Mouse (Mus musculus): ENCODE results near the gene Rras2. TPM values are rescaled to one million over a fixed set of nuclear protein-coding genes. Genes with fewer than 3 reads are reported as not detected.

The Rras2 gene
- total RNA-seq, 4 experiments from 2014 or later = 42.5 to 68.2 (median 55.1) TPM

DNA sequence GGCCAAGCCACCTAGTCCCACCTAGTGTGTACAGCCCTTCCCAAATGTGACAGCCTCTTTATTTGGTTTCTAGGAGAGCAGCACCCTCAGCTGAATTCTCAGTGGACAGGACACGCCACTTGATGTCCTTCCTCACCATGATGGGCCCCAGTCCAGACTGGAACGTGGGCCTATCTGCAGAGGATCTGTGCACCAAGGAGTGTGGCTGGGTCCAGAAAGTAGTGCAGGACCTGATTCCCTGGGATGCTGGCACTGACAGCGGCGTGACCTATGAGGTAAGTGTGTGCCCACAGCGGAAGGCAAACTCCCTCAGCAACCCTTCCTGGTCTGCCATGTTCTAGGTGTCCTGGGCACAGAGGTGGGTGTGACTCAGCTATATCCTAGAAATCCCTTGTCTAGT is 88.8 kb downstream of the Rras2 start:
- no peak for DNase-seq (ENCODE audit: low spot score)

GRCm38 (mm10) chr7:114027406-114027805 is 90.2 kb downstream of the Rras2 start:
- no peak for DNase-seq (ENCODE audit: low spot score)

DNA sequence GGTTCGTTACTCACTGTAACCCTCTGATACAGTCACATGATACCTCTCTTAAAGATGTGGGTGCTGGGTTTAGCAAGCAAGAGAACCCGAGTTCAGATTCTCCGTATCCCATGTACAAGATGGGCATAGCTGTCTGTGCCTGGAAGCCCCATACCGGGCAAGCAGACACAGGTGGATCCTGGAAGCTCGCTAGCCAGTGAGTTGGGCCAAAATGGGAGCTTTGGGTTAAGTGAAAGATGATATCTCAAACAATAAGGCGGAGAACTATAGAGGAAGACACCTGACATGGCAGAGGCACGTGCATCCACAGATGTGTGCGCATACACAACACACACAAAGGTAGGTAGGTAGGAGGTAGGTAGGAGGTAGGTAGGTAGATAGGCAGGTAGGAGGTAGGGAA is 90.7 kb downstream of the Rras2 start:
- no peak for DNase-seq (ENCODE audit: low spot score)

DNA sequence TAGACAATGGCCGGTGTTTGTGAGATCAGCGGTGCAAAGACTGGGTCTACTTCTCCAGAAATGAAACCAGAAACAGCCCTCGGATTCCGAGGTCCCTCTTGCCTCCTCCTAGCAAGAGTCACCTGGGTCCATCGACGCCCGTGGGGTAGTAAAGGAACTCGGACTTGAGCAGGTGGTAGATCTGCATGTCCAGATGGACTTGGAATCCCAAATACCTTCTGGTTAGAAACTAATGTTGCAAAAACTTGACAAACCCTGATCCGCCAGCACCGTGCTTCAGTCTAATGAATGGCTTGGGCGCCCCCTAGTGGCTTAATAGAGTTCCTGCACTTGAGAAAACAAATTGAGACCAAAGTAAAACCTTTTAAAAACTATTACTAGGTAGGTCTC is 96.9 kb downstream of the Rras2 start:
- peak; percentile 80 for DNase-seq (ENCODE audit: low spot score)

DNA sequence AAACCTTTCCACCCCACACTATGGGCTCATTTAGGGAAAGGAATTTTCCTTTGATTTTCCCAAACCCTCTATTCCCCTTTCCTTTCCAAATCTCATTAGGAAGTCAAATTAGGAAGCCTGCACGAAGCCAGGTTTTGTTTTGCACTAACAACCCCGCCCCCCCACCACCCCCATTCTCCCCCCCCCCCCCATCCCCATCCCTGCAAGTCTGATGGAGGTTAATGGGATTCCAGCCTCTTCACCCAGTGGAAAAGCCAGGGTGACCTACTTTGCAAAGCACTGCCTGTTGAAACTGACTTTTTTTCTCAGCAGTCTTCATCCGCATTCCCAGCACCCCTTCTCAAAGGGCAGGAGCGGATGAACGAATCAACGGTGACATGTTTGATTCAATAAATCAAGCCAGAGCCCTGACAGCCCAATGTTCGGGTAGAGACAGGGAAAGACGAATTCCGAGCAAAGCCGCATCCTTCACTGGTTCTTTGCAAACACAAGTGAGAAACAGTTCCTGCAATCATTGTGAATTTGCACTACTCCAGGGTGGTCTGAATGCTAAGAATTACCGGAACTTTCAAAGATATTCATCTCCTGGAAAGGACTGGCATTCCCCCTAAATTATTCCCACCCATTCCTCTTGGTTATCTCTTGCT is 97.4 kb downstream of the Rras2 start:
- DNase-seq (ENCODE audit: low spot score) = peak; percentile 10

DNA sequence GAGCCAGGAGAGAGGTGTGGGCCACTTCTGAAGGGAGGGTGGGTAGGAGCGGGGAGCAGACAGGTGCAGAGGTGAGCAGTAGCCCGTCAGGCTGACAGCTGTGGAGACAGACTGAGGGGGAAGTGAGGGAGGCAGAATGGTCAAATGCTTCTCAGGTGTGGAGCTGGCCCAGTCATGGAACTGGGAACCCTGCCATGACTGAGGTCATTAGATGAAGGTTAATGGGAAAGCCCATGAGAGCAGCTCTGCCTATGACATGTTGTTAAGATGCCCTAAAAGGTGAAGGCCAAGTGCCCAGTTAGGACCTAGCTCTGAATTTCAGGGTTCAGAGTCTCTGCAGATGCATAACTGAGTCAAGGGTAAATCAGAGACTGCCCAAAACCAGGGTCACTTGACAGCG is 98.7 kb downstream of the Rras2 start:
- no peak for DNase-seq (ENCODE audit: low spot score)

DNA sequence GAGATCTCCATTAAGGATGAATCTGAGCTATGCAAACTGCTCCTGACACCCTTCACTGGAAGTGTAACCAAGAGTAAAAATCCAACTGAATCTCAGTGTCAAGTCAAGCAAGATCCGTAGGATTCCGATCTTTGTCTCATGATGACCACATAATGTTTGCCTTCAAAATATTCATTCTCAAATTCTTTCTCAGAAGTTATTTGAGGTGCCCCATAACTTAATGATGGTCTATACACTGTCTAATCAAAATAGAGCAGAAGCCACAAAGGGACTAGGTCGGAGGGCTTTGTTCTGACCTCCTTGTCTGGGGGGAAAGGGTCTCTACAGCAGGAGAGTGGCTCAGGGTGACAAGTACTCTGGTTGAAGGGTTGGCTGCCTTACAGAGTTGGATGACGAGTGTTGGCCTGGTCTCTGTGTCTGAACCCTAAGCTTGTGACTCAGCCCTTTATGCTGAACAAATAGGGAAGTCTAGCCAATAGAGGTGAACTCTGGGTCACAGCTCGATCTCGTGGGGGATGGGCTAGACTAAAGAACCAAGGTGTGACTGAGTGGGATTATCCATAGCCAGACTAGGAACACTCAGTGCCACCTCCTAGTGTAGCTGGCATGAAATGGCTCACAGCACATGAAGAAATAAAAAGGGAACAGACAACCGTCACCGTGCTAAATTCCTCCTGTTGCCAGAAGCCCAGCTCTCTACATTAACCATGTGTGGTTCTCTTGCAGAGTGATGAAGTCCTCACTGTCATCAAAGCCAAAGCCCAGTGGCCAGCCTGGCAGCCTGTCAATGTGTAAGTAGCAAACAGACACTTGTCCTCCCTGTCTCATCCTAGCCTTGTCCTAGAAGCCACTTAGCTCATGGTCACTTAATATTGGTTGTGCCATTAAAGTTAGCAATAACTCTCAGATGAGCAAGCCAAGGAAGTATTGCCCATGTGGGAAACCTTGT is 101.3 kb downstream of the Rras2 start:
- peak; percentile 46 for DNase-seq (ENCODE audit: low spot score)

- no peak for DNase-seq (ENCODE audit: low spot score)
Measured at GRCm38 (mm10) chr7:114011726-114012443, 105.7 kb downstream of the Rras2 start.

DNA sequence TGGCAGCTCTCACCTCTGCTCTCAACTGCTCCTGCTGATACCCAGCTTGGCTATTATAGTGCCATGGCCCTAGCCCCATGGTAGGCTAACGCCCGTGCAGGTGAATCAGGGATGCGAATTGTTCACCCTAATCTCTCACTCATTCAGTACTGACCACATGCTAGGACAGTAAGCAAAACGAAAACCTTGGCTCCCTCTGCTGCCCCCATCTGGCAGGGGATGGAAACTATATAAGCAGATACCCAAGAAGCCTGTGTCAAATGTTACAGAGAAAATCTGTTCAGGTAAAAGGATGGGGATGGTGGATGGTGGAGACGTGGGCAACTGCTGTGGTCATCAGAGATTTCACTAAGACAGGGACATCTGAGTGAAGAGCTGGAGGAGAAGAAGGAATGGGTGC is 110.0 kb downstream of the Rras2 start:
- DNase-seq (ENCODE audit: low spot score) = peak; percentile 19

GRCm38 (mm10) chr7:114006456-114006855 is 111.1 kb downstream of the Rras2 start:
- DNase-seq (ENCODE audit: low spot score) = peak; percentile 42

- no peak for DNase-seq (ENCODE audit: low spot score)
Measured at GRCm38 (mm10) chr7:114005499-114005898, 112.1 kb downstream of the Rras2 start.

DNA sequence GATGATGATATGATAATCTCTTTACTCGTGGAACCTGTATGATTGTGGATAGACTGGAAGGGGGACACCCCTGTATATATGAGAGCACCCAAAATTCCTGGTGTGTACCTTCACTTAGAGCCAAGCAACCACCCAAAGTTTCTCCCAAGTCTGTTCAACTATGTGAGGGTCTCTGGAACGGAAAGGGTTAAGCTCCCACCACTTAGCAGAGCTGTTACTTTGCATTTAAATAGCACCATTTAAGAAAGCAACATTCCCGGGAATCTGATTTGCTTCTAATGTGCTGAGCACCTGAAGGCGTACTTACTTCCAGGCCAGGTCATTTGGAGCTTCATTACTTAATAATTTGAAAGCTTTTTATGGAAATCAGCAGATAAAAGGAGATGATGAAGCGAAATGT is 113.4 kb downstream of the Rras2 start:
- DNase-seq (ENCODE audit: low spot score) = no peak

DNA sequence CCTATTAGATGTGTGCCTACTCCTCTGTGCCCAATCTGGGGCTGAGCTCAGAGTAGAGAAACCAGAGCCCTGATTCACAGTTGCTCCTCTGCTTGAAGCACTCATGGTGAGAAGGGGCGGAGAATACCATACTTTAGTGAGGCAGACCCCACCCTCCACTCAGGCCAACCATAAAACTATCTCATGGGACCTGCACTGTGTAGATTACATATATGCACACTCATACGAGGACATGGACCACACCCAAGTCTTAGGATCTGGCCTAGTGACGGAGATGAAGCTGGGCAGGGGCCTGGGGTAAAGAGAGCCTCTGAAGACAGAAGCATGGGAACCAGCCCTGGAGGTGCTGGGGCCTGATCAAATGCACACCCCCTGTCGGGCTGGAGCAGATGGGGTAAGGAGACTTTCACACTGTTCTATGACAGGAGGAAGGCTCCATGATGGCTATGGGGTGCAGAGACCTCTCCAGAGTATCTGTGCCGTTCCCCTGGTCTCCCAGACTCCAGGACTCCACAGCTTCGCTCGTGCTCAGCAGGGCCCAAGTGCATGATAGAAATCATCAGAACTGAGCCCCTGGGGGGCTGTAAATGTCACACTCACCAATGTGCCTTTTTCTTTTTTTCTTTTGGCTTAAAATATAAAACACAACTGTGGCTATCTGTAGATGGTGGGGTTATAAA is 119.8 kb downstream of the Rras2 start:
- no peak for DNase-seq (ENCODE audit: low spot score)

Other genes with a start within 250 kb of the Rras2 start
- gene Copb1, start 136.9 kb upstream of the Rras2 start, total RNA-seq (2022) = 10 to 100 TPM; 35.2 to 41.6 (median 38.7) TPM
- 100 to 1,000 TPM; 129 to 150 (median 143) TPM for gene Psma1, start 158.3 kb upstream of the Rras2 start, total RNA-seq (2022)

All from heart, adult 8-10 months (tissue).